Mouse (Mus musculus) hindlimb bud, embryonic 11.5 days (tissue): ENCODE measurements around the gene Btbd9.
A peak's percentile ranks its signal among the peaks of the same experiment; 100 is the strongest.

ENCODE experiments used
- DNase-seq: peaks from one replicate; pipeline ENCODE4 v3.0.0-alpha.2; 2012; ENCODE audit warnings: low read depth, low spot score; ENCODE audit errors: extremely low spot score

Gene Btbd9

DNA sequence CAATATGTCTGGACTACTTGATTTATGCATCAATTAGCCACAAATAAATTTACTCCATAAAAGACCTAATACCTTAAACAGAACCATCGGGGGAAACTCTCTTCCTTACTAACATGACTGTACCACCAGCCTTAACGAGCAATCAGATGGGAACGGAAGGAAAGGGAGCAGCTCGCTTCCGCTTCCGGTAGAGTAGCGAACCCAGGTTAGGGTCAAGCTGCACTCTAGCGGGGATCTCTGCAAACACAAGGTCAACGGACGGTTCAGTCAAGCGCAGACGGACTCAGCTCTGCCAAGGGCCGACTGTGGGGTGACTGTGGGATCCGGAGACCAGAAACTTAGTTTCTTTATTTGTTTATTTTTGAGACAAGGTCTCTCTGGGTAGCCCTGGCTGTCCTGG, 25.9 kb upstream of the Btbd9 start:
- DNase-seq = no peak

DNA sequence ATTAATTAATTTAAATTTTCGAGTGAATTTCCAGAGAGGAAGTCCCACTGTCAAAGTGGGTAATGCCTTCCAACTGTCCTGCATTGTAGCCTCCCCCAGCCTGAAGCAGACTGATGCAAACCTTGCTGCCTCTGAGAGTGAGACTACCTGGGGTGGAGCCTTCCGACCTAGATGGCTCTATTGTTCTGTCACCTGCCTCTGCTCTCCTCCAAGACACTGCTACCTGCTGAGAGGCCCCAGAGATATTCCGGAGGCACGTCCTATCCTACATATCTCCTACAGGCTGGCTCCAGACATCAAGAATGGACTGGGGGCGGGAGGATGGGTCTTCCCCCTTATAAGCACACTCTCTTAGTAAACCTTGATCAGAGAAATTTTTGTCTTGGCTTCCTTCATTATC, 22.0 kb upstream of the Btbd9 start:
- no peak for DNase-seq

DNA sequence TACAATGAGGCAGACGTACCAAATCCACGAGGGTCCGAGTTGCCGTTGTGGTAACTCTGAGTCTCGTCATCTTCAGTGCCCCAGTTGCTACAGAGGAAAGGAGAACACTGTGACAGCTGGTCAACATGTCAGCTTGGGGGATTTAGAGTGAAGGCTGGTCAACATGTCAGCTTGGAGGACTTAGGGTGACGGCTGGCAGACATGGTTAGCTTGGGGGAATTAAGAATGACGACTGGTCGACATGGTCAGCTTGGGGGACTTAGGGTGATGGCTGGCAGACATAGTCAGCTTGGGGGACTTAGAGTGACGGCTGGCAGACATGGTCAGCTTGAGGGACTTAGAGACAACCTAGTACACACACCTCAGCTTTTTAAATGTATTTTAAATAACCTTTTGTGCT, 21.5 kb upstream of the Btbd9 start:
- no peak for DNase-seq

DNA sequence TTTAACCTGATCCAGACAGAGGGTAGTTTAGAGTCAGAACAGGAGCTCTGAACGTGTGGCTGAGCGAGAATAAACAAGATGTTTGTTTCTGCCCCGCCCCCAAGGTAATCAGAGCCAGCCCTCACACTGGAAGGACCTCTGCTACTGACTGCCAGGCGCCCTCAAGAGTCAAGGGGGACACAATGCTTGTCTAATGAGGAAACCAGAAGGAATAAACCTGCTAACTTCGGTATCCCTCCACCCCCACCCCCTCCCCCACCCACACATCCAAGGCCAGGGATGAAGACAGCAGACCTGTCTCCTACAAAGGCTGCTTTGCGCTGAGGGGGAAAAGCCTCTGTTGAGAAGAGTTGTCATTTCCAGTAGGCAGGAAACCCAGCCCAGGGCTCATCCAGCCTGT, 18.6 kb upstream of the Btbd9 start:
- no peak for DNase-seq

DNA sequence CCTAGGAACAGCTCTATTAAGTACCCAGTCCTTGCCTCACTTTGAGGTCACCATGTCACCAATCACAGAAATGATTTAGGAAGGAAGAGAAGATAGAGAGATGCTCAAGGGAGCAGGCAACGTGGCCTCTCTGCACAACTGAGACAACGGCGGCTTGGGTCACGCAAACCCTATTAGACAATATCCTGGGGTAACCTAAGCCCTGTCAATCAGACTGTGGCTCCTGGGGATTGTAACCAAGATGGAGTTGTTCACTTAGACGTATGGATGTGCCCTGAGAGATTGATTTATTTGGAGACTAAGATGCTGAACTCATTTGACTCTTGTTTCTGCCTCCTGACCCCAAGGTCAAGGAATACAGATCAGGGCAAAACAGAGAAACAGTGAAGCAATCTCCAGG, 18.1 kb upstream of the Btbd9 start:
- DNase-seq = no peak

DNA sequence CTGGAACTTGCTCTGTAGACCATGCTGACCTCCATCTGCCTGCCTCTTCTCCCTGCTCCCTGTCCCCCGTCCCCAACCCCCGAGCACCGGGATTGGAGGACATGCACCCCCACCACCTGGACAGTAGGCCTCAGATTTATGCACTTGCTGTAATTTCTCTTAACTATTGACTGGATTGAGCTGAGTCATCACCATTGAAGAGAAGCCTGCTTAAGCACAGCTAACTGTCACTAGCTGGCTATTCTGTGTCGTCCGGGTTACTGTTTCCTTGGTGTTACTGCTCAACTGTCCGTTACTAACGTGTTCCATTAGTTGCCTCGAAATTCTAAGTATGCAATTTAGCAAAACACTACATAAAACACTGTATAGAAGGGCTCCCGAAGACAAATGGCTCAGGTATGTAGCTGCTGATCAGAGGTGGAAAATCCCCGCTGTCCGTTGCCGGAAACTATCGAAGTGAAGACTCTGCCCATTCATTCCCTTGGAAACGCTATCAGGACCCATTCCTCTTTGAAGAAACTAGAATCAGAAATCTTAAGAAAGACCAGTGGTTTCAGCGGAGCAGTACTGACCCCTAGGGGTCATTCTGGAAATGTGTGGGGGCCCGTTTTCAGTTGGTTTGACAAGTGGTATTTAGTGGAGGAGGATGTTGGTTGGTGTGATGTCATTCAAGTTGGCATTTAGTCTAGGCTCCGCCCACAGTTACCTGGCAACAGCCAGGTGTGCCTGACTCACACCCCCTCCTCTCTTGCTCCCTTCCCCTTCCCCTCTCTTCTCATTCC, 14.3 kb upstream of the Btbd9 start:
- DNase-seq = peak; percentile 54

DNA sequence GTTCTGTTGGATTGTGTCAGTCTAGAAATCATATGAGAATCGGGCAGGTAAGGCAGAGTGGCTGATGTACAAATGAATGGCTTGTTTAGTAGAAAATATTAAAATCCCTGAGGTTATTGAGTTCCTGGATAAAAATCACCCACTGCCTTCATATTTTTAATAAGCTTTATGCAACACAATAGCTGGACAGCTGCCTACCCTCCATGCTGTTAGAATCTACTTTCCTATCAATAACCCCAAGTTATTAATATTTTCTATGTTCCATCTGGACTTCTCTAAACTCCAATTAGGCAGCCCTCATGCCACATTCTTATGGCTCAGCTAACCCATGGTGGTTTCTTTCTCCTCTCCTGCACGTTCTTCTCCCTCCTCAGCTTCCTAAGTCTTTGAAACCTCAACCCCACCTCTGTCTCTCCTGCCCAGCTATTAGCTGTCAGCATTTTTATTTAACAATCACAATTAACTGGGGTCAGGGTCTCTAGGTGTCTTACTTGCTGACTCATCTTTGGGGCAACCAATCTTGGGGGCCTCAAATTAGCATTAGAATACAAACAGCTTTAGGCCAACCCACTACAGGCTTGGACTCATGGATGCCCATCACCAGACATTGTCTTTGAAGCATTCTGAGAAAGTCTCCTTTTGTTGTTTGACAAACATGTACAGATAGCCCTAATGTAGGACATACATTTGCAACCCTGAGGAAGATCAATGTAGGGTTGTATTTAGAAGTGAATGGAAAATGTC, 7.1 kb upstream of the Btbd9 start:
- DNase-seq = no peak

DNA sequence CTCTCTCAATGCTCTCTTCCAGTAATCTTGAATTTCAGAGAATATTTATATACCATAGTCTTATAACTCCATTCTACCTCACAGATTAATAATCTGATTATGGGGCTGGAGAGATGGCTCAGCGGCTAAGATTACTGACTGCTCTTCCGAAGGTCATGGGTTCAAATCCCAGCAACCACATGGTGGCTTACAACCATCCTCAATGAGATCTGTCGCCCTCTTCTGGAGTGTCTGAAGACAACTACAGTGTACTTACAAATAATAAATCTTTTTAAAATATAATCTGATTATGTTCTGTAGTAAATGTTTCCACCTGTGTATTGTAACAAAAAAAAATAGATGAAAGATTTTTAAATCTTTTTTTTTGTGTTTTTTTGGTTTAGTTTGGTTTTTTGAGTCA, 6.0 kb upstream of the Btbd9 start:
- DNase-seq = no peak

DNA sequence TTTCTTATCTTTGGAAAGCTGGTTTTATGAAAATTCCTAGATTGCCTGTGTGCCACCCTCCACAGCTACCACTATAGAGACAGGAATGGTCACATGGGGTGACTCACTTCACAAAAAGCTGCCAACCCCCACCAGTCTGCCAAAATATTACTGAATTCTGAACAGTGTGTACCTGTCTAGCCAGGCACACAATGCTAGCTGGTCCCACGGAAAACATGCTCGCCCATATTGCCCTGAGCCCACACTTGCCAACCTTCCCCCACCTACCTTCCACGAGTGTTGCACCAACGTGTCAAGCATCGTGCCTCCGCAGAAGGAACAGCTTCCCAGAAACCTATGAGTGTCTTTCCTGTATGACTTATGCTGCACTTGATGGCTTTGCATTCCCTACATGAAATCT, 4.9 kb upstream of the Btbd9 start:
- DNase-seq = no peak

DNA sequence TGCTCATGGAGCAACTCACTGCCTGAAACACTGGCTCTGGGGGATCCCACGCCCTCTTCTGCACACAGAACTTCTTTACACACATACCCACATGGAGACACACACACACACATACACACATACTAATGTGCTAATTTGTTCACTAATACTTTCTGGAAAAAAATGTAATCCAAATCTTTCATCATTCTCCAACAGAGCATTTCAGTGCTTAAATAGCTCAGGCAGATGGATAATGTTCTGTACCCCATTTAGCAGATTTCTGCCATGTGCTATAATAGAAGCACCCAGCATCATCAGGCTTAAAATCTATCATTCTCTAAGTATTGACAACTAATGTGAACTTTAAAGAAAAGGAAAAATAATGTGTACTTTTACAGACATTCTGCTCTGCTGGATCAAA, 4.5 kb upstream of the Btbd9 start:
- DNase-seq = no peak

DNA sequence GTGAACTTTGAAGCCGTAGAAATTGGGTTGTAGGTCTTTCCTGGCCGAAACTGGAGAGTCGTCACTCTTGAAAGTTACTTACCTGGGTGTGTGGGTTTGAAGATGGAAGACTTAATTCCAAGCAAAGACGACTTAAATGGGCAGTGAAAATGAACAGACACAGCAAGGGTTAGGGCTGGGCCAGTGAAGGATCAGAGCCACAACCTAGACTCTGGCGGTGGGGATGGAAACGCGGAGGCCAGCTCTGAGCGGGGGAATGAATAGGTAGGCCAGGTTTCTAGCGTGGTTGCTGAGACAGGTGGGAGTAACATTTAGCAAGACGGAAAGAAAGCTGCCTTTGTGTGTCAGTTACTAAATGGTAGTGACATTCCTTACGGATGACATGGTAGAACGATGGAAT, 658 bp upstream of the Btbd9 start:
- no peak for DNase-seq

DNA sequence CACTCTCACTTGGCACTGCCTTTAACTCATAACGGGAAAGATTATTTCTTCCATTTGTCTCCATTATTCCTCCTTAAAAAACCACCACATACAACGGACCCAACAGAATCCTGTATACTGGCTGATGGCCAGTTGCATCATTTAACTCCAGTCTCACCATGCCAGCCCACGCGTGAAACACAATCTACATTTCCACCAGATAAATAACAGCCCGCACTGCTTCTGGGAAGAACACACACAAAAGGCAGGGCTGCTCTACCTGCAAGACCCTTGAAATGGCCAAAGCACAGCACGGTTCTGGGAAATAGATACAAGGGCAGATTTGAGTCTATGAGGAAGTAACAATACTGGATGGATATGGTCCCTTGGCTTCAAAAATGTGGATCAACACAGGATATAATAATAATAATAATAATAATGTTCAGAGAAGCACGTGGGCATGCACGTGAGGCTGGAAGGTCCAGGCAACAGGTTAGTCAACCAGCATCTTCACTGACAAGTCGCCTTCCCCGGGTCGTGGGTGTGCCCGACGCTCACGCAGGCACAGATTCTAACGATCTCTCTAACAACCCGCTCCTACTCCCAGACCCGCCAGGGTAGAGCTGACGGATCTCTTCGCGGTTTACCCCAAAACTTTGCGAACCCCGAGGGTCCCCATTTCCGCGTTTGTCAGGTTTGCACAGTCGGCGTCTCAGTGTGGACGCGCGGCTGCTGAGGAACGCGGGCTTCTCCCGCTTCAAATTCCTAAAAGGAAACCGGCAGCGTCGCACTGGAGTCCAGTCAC, 975 bp downstream of the Btbd9 start:
- no peak for DNase-seq

DNA sequence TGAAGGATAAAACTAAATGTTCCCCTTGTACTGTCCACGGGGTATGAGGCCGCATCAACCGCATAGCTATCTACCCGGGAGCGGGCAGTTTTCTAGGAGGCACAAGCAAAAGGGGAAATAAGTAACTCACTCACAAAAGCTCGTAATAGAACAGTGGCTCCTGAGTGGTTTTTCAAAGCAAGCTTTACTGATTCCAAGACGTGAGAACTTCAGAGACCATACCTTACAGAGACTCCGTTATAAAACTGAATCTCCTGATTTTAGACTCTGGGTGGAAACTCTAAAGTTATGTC, 1.6 kb downstream of the Btbd9 start:
- no peak for DNase-seq

DNA sequence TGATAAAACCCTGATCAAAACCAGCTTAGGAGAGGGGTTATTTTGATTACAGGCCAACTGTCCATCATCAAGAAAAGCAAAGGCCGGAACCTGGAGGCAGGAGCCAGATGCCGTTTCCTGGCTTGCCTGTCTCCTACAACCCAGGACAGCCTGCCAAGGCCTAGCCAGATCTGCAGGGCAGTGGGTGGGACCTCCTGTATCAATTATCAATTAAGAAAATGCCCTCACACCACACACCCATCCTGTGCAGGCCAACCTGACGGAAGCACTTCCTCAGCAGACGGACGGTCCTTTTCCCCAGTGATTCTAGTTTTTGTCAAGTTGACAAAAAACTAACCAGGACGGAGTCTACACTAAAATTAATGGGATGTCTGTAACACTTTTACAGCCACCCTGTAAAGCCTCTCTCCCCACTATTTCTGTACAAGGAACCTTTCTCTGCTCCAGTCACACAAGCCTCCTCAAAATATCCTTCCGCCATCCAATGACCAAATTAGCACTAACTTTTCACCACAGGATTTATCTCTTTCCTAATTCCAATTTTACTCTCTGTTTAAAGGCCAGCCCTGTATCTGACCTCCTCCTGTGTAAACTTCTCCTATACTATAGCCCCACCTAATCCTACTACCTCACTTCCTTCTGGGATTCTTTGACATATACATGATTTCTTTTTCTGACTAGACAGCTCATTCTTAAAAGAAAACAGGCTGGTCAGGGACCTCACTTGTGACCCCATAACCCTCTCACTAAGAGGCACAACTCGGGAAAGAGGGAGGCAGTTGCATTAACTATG, 2.1 kb downstream of the Btbd9 start:
- DNase-seq = no peak

DNA sequence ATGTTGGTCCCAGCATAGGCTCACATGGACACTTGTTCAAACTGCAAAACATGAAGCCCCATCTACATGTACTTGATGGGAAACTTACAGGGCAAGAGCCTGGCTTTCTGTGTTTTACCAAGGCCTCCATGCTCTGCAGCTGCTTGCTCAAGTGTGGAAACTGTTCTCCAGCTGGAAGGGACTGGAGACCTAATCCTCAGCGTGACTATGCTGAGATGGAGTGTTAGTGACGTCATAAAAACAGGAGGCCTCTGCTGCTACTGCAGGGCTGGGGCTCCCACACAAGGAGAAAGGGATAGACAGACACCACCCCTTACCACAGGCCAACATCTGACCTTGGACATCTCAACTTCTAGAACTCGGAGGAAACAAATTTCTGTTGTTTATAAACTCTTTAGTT, 5.3 kb downstream of the Btbd9 start:
- no peak for DNase-seq

DNA sequence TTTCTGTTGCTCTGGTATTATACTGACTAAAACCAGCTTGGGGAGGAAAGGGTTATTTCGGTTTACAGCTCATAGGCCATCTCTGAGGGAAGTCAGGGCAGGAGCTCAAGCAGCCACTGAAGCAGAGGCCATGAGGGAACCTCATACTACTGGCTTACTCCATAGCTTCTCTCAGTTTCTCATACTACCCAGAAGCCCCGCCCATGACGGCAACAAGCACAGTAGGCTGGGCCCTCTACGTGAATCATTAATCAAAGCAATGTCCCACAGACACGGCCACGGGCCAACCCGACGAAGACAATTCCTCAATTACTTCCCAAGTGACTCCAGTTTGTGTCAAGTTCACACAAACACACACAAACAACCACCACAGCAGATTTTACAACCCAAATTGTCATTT, 6.1 kb downstream of the Btbd9 start:
- DNase-seq = no peak

DNA sequence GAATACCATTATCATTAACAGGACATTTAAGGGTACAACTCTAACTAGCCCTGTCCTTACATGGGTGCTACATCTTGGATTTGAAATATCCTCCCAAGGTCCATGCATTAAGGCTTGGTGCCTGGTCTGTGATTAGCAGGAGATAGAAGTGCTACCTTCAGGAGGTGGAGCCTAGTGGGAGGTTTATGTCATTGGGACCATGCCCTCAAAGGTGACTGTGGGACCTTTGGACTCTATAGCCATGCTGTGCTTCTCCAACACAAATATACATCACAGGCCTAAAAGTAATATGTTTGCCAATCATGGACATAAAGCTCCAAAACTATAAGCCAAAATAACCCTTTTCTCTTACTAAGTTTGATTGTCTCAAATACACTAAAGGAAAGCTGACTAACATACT, 7.8 kb downstream of the Btbd9 start:
- no peak for DNase-seq

DNA sequence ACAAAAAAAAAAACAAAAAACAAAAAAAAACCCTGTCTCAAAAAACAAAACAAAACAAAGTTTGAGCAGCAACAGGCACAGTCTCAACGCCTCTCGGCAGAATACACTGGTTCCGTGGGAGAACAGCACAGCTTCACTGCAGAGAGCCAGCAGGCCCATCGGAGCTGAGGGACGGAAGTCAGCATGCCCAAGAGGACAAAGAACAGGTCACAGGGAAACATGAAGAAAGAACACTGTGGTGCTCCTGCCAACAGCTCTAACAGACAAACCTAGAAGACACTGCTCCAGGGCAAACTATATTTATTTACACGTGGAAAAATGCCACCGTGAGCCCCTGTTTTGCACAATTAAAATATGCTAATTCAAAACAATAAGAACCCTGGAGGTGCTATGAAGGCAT, 11.3 kb downstream of the Btbd9 start:
- no peak for DNase-seq

DNA sequence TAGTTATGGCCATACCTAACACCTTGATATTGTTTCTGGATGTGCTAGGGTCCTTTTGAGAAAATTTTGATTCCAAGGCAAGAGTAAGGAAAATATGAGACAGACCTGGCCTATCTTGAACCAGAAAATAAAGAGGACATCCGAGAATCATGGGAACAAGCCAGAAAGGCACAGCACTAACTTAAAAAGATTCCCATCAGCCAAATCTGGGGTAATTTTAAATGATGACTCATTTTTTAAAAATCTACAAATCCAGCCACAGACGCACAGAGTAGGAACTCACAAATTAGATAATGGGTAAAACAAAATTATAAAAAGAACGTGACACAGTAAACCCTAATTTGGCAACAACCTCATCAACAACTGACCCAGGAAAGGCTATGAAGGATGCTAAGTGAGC, 11.9 kb downstream of the Btbd9 start:
- no peak for DNase-seq

DNA sequence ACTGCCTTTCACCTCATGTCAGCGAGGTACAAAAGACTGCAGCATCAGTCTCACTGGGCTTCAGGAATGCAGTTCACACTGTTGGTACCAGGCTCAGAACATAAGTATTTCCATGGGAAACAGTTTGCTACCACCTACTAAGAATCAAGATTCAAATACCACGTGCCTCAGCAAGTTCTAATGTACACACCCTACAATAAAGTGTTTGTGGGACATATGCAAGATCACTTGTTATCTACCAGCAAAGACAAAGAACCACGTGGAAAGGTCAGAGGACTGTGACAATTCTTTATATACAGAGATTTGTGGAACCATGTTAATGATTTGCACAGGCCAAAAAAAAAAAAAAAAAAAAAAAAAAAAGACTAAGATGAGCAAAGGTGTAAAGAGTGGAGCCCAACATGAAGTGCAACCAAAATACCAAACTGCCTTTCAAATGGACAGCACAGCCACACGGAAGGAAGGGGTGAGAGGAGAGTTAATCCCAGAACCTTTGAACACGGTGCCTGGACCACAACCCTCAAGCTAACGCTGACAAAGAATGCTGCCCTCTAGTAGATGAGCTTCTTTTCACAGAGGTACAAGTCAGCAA, 12.7 kb downstream of the Btbd9 start:
- no peak for DNase-seq

DNA sequence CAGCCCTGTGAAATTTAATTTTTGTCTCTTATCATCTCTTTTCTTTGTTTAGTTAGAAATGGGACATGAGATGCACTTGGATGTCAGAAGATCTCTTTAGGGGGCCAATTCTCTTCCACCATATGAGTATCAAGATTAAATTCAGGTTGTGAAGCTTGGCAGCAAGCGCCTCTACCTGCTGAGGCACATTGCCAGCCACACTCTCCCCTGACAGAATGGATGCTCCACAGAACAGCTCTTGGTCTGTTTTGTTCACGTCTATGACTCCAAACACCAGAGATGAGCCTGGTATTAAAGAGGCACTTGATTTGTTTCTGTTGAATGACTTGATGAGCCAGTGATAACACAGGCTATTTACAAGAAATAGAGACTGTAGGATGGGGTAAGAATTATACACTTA, 13.5 kb downstream of the Btbd9 start:
- DNase-seq = no peak
